Mouse (Mus musculus) adrenal gland, adult 18-20 months (tissue): ENCODE data around the gene Thada. TPM values are rescaled to one million over a fixed set of nuclear protein-coding genes. Genes with fewer than 3 reads are reported as not detected.

Experiments used
- DNase-seq, 2 experiments: peaks; one replicate each; pipeline ENCODE4 v3.0.0; 2021 to 2022; ENCODE audit warnings: low spot score in 2 of 2
- total RNA-seq, 2 experiments: library from RNA; stranded (reverse); gene quantifications; 1 replicate in 1 of 2; 2 replicates in 1 of 2; pipeline ENCODE4 v1.2.3; 2021

The Thada gene
- total RNA-seq, 2 experiments from 2014 or later = 13.7 to 15.0 TPM

DNA sequence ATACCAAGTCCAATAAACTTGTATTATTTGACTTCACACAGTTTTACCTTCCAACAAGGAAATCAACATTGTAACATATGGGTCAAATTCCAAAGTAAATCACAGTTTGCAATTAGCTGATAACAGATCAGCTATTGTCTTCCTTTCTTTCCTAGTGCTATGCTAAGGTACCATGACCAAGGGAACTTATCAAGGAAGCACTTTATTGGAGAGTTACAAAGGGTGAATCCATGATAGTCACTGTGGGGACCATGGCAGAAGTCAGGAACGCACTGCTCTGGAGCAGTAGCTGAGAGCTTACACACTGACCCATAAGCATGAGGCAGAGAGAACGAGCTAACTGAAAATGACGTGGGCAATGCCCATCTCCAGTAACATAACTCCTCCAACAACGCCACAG is 89.1 kb downstream of the Thada start:
- DNase-seq = no peak

GRCm38 (mm10) chr17:84372411-84373045 is 93.5 kb downstream of the Thada start:
- no peak for DNase-seq

- DNase-seq = no peak
Measured at GRCm38 (mm10) chr17:84370385-84370784, 95.6 kb downstream of the Thada start.

DNA sequence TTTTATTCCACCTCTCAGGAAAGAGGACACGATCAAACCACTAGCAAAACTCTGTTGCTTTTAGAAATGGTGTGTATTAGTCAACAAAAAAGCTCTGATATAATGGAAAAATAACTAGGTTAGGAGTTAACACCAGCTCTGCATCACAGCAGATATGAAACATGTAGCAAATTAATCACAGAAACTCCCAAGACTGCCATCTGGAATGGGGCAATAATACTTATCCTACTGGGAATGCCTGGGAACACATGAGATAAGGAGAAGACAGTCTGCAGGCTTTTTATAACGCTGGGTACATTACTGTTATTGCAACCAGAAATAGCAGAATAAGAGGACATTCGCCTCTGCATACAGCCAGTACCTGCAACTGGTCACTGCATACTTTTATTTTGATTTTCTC is 96.2 kb downstream of the Thada start:
- no peak for DNase-seq

DNA sequence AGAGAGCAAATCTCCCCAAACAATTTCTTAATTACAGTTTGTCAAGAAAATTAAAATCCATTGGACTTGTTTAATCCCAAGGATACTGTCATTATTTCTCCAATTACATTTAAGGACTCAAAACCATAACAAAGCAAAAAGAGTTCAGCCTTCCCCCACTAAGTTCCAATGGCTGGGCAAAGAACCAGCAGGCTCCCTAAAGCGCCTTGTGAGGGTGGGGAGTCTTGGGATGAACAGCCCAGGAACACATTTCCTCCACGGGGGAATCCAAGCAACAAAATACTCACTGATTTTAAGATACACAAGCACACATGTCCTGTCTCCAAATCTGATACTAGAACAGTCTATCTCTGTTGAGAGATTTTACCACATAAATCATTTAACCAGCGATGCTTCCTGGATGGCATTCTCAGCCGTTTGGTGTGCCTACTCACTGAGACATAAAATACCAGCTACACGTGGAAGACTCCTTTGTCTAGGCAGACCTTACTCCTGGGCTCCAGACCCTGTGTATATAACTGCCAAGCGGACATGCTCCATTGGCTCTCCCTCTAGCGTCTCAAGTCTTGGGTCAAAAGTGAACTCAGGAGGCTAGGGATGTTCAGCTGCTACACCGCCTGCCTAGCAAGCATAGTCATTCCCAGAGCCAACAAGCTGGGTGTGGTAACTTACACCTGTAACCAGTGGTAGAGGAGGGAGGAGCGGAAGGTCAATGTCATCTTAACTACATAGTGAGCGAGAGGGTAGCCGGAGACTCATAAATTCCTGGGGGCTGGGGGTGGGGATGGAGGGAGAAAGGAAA is 97.6 kb downstream of the Thada start:
- DNase-seq = no peak

- DNase-seq = no peak
Measured at GRCm38 (mm10) chr17:84367663-84368062, 98.3 kb downstream of the Thada start.

GRCm38 (mm10) chr17:84365791-84366301 is 100.2 kb downstream of the Thada start:
- DNase-seq = no peak

- no peak for DNase-seq
Measured at GRCm38 (mm10) chr17:84365006-84365716, 100.8 kb downstream of the Thada start.

DNA sequence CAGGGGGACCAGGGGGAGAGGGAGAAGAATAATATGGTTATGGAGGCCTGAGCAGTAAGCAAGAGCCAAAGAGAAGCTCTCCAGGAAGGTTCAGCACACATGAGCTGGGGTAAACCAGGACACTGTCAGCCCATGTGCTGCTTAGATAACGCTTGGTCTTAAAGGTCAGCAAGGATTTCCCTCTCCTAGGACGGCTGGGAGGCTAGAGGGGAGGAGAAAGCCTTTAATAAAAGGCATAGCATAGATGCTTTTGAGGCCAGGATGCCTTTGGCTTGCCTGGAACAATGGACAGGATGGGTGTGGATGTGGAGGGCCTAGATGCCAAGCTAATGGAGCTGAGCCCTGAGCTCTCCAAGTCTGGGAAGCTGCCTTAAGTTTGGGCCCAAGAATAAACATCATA is 102.6 kb downstream of the Thada start:
- DNase-seq = no peak

DNA sequence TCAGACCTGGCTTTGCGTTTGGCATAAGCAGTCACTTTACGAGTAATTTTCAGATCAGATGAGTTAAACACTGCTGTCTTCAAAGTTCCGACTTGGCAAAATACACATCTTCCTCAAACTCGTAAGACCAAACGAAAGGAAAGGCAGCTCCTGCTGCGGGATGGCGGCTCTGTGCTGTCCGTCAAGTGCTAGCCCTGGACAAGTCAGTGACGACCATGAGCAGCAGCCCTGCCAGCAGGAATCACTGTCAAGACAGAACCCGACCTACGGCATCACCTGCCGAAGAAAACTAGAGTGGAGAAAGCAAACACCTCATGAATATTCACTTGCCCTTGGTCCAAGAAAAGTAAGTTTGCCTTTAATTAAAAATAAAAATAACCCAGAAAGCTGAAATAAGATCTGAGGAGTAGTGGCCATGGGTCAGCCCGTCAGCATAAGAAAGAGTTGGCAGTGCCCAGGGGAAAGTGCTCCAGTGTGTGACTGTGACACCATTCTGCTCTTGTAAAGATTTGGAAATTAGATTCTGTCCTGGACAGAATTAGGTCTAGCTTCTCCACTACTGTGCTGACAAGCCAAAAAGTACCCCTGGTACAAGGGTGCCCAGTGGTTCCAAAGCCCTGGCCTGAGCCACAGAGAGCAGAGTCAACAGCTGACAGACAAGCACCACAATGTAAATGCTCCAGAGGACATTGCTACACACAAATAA is 103.3 kb downstream of the Thada start:
- DNase-seq = no peak

GRCm38 (mm10) chr17:84361006-84361405 is 105.0 kb downstream of the Thada start:
- no peak for DNase-seq

GRCm38 (mm10) chr17:84359810-84360209 is 106.2 kb downstream of the Thada start:
- no peak for DNase-seq

DNA sequence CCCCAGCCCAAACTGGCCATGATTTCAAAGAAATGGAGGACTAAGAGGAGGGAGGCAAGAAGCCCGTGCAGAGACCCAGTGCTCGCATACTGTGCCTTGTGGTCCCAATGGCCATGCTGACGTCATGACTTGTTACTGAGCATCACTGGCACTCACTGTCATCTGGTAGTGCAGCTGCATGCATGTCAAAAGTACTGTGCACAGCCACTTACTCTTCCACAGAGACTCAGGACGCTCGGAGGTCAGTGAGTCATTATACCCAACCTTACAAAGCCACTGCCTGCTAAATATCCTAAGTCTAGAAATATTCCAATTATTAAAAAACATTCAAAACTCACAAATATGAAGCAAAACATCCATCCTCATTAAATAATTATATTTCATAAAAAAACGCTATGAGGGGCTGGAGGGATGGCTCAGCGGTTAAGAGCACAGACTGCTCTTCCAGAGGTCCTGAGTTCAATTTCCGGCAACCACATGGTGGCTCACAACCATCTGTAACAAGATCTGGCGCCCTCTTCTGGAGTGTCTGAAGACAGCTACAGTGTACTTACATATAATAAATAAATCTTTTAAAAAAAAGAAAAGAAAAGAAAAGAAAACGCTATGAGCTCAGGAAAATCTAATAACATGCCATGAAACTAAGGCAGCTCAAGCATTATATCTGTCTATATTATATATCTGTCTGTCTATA is 106.9 kb downstream of the Thada start:
- no peak for DNase-seq

- DNase-seq = no peak
Measured at GRCm38 (mm10) chr17:84357776-84358175, 108.2 kb downstream of the Thada start.

DNA sequence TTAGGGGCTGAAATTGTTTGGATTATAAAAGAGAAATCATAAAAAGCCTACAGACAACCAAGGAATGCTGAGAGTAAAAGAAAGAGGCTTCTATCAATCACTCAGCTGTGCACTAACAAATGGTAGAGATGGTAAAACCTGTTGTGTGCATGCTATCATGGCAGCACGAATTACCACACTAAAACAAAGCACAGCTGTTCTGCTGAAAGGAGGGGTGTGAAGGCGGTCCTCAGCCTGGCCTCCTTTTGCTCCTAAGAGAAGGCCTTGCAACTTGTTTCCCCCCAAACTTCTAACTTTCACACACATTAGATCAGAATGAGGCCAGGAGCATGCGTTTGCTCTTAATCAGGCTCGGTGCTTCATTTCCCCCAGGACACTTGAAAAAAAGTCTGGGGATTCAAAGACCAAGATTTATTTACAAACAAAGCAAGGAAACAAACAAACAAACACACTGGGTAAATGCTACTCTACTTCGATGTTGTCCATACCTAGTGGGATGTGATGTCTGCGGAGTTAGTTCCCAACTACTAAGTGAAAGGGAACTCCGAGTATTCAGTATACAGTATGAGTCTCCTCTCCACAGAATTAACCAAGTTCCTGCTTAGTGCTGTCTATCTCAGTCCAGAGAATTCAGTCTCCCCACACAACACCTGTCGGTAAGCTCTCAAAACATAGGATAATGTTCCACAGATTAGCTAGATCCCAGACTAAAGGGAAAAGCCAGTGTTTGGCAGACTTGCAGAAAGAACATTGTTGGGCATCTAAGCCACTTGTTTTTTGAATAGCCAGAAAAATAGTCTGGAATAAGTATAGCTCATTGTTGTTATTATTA is 109.7 kb downstream of the Thada start:
- DNase-seq = no peak

- DNase-seq = no peak
Measured at GRCm38 (mm10) chr17:84355006-84355405, 111.0 kb downstream of the Thada start.

DNA sequence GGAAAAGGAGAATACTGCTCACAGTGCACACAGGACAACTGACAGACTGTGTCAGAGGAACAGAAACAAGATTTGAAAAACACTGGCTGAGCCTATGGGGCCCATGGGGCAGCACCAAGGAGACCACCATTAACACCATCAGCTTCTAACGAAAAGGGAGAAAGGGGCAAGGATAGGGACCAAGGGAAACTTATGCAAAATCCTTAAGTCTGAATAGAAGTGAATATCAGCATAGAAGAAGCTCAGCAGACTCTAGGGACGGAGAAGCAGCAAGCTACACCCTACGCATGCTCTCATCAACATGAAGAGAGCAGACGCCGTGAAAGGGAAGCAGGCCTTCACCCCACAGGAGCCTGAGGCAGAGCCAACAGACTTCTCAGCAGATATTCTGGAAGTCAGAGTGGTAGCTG is 112.1 kb downstream of the Thada start:
- no peak for DNase-seq

DNA sequence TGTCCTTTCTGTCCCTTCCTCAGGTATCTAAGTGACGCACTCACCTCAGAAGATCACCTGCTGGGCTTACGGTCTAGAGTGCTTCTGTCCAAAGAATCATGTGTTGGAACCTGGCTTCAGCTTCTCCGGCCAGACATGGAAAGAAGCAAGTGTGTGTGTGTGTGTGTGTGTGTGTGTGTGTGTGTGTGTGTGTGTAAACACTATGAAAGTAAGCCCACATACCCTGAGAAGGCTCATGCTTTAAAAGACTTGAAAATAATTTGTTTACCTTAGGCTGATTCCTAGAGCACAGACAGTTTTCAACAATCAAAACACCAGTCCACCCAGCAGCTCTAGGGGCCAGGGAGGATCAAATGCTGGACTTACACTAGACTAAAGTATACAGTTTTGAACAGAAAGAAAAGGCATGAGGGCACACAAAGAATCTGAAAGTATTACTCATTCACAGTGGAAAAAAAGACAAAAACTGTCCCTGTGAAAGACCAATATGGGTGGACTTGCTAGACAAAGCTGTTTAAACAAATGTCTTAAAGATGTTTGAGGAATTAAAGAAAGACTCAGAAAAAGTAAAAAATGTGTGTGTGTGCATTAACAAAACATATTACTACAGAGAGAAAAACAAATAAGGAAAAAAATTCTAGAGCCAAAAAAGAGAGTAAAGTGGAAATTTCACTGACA is 112.6 kb downstream of the Thada start:
- no peak for DNase-seq

- no peak for DNase-seq
Measured at GRCm38 (mm10) chr17:84352790-84353154, 113.2 kb downstream of the Thada start.
